Mouse (Mus musculus): ENCODE data around the gene Pth.

DNA sequence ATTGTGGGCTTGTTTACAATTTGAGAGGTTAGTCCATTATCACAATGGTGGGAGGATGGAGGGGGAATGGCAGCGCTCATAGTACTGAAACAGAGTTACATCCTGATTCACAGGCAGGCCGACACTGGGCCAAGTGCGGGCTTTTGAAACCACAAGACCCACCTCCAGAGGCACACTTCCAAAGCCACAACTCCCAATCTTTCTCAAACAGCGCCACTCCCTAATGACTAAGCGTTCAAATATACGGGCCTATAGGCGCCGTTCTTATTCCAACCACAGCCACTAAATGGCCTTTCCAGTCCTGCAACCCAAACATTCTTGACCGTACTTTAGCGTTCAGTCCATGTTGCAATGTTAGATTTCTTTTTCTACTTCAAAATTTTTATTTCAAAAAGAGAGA is 47.9 kb upstream of the Pth start:
- TF ChIP-seq ZNF384 (IDR thresholded peaks at IDR 0.05; ENCODE audit: low read depth, low read length) (no peak), MAFK (IDR thresholded peaks at IDR 0.05; ENCODE audit: insufficient read depth, low read depth, low read length) (no peak)

All from ES-E14 (cell line).